Mouse (Mus musculus): ENCODE results near the gene Tomm70a.

Tomm70a gene

GRCm38 (mm10) chr16:57120913-57121815 is at the start of gene Tomm70a:
Tomm70a (plus strand) TSS chr16:57121703.
- peak; percentile 97 for DNase-seq (ENCODE audit: low spot score)

DNA sequence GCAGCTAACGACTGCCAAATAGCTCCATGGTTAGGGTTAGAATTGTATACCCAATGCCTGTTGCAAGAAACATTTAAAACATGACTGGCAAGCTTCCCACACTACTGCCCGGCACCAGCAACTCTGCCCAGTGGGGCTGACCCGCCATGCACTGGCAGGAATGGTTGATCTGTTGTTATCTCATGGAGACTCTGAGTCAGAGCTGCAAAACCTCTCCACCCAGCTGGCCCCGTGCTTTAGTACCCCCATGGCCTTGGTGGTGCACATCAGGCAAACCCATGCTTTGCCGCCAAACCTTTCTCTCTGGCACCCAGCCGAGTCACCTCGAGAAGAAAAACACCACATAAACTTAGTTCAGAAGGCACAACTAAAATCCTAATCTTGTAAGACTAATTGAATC is 45.5 kb upstream of the Tomm70a start:
- no peak for DNase-seq (ENCODE audit: low spot score)

GRCm38 (mm10) chr16:57079577-57079976 is 41.9 kb upstream of the Tomm70a start:
- DNase-seq (ENCODE audit: low spot score) = no peak

- DNase-seq (ENCODE audit: low spot score) = no peak
Measured at GRCm38 (mm10) chr16:57092460-57092859, 29.0 kb upstream of the Tomm70a start.

GRCm38 (mm10) chr16:57092911-57093605 is 28.4 kb upstream of the Tomm70a start:
- DNase-seq (ENCODE audit: low spot score) = no peak

GRCm38 (mm10) chr16:57098468-57099144 is 22.9 kb upstream of the Tomm70a start:
- no peak for DNase-seq (ENCODE audit: low spot score)

DNA sequence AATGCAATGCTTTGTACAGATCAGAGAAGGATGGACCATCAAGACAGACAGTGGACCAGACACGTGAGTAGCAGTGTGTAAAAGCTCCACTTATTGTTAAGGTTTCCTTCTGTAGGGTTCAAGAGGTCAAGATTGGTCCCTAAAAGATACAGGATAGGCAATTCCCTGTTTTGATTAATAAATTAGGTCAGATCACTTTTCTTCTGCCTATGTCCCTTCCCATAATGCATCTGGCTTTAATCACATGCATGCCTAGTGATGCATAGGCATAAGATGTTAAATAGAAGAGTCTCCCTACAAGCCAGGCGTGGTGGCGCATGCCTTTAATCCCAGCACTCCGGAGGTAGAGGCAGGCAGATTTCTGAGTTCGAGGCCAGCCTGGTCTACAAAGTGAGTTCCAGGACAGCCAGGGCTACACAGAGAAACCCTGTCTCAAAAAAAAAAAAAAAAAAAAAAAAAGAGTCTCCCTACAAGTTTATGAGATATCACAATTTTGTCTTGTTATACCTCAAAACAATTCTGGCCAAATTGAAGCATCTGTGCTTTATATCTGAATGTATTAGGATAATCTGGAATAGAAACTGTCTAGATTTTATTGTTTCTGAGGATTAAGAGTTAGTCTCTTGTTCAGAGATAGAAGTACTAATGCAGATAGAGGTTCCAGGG is 21.8 kb upstream of the Tomm70a start:
- DNase-seq (ENCODE audit: low spot score) = no peak

DNA sequence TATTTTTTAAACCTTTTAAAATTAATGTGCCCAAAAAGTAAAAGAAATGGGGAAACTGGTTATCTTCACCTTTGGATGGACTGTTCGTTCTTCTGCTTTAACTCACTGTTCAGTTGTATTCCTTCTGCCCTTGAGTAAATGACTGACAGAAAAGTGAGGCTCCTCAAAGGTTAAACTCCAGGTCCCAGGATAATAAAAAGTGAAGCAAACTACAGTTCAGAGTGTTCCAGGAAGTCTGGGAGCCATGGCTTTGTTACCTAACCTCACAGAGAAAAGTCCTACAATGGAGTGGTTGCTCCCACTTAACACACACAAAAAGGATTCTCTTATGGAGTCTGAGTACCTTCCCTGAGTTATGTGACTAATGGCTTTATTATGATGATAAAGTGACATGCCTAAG is 20.3 kb upstream of the Tomm70a start:
- no peak for DNase-seq (ENCODE audit: low spot score)

GRCm38 (mm10) chr16:57106185-57106960 is 15.1 kb upstream of the Tomm70a start:
- DNase-seq (ENCODE audit: low spot score) = no peak

DNA sequence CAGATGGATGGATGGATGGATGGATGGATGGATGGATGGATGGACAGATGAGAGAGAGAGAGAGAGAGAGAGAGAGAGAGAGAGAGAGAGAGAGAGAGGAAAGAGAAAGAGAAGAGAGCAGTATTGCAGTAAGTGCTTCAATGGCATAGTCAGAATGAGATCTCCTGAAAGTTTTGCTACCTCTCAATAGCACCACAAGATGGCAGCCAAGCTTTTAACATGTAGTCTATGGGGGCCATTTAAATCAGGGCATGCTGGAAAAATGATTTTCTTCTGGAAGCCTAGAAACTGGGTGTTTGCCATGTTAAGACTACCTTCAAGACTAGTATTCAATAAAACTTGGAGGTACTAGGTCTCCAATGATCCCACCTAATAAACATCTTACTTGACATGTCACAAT is 5.4 kb upstream of the Tomm70a start:
- no peak for DNase-seq (ENCODE audit: low spot score)

DNA sequence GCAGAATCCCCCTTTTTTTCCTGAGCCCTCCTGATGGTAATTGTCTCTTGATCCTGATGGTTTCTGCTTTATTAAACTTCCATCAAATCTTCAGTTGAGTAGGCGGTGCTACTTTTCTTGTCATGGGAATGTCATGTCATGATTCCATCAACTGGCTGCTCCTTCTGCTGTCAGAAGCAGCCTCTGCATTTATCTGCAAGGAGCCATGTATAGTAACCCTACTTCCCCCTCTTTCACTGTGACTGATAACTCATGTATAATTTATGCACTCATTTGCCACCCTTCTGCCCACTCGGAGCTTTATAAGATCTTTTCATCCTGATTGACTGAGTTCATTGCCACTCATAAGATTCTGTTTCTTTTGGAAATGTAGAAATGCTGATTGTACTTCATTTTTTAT is 3.9 kb upstream of the Tomm70a start:
- DNase-seq (ENCODE audit: low spot score) = no peak

DNA sequence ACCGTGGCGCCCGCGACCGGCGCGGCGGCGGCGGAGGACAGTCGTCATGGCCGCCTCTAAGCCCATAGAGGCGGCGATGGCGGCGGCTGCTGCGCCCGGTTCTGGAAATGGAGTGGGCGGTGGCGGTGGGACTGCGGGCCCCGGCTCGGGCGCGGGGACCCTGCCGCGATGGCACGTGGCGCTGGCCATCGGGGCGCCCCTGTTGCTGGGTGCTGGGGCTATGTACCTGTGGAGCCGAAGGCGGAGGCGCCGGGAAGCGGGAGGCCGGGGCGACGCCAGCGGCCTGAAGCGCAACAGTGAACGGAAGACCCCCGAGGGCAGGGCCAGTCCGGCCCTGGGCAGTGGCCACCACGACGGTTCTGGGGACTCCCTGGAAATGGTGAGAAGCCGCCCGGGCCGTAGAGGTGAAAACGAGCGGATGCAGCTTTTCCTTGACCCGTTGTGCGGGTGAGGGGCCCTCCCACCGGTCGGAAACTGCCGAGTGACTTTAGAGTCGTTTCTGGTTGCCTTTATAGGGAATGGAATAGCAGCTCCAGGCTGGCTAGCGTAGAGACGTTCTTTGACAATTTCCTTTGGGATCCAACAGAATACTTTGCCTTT is 413 bp downstream of the Tomm70a start:
- no peak for DNase-seq (ENCODE audit: low spot score)

- DNase-seq (ENCODE audit: low spot score) = no peak
Measured at GRCm38 (mm10) chr16:57122682-57123445, 1.4 kb downstream of the Tomm70a start.

- DNase-seq (ENCODE audit: low spot score) = no peak
Measured at GRCm38 (mm10) chr16:57126268-57126667, 4.8 kb downstream of the Tomm70a start.

- DNase-seq (ENCODE audit: low spot score) = no peak
Measured at GRCm38 (mm10) chr16:57127825-57128224, 6.3 kb downstream of the Tomm70a start.

DNA sequence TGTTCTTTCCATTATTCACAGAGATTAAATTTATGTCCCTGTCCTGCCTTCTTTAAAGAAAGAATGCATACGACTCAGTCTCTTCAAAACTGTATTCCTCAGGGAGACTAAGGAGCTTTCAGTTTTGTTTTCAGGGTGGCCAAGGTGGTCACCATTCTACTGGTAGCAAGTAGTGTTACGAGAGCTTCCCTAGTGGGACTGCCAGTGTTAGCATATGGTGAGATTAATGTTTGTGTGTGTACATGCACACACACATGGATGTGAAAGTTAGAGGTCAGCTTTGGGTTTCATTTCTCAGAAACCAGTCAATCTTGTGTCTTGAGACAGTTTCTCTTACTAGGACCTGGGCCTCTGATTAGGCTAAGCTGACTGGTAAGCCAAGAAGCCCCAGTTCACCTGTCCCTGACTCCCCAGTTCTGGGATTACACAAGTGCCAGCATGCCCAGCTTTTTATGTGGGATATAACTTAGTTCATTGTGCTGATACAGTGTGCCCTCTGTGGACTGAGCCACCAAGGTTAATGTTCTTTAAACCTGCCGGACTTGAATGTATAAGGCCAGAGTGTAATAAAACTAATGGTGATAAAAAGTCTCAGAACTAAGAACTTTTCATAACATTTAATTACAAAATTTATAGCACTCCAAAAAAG is 9.4 kb downstream of the Tomm70a start:
- no peak for DNase-seq (ENCODE audit: low spot score)

GRCm38 (mm10) chr16:57131544-57131943 is 10.0 kb downstream of the Tomm70a start:
- DNase-seq (ENCODE audit: low spot score) = no peak

DNA sequence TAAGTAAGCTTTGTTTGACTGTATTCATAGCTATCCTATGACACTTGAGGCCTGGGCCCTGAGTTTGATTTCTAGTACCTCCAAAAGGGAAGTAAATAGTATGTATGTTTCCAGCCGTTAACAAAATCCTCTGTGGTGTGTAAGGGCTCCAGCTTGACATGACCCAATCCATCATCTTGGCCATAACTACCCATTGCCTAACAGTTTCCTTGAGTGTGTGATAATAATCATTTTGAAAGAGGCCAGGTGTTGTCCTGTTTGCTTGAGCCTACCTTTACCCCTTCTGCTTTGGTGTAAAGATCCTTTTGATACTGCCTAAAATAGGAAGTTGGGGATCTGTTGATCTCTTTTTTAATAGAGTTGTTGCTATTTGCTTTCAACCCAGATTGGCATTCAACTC is 10.8 kb downstream of the Tomm70a start:
- no peak for DNase-seq (ENCODE audit: low spot score)

DNA sequence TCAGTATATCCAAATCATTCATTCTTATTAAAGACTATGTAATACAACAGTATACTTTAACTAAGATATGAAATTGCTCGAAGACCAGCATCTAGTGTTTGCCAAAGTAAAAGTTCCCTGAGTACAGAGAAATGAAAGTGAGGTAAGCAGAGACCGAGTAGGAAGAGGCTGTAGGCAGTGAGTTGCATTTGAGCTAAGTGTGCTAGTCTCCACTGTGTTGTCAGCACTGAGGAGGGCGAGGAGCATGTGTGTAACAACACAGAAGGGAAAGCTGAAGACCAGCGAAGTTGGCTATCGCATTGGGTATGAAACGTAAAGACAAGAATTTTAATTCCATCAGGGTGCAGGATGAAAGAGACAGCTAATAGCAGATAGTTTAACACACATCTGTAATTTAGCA is 12.1 kb downstream of the Tomm70a start:
- DNase-seq (ENCODE audit: low spot score) = no peak

DNA sequence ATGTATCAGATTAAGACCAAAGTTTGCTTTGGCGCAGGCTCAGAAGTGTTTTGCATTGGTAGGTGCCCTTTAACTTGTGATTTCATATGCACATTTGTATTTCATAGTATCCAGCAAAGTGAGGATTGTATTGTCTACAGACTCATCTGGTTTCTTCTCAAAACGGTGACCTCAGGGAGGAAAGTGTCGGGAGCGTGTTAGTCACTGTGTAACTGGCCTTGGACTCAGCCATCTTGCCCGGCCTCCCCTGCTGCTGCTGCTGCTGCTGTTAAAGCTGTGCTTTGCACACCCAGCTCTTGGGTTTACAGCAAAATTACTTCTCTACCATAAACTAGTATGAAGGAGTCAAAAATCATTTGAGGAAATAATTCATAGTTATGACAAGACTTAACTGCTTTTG is 23.2 kb downstream of the Tomm70a start:
- no peak for DNase-seq (ENCODE audit: low spot score)
